Mouse (Mus musculus) CD4-positive, CD25-positive, alpha-beta regulatory T cell (primary cell): Measurements from ENCODE around the gene Gm10283. TPM values are rescaled to one million over a fixed set of nuclear protein-coding genes. Genes with fewer than 3 reads are reported as not detected.

ENCODE experiments used
- polyA plus RNA-seq: library from polyadenylated mRNA; unstranded; fragments of 100-300 nt; shearing (Covaris generic); gene quantifications from one replicate; pipeline ENCODE4 v1.2.1, GENCODE M21; 2017

Gene Gm10283
- polyA plus RNA-seq = not detected

DNA sequence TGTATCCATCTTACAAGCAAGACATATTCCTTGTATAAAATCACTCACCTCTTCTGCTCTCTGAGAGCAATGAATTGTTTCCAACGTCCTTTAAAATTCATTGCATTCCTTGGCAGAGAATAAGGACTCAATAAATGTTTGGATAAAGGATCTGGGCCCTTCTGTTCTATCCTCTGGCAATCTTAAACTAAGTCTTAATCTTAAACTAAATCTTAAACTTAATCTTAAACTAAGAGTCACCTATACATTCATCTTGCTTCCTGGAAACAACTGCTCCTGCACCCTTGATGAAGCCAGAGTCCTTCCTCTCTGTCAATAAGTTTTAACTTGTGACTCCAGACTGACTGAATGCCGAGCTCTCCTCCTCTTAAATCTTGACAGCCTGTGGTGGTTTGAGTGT is at the start of gene Gm10283:
Gene Gm10283 (minus strand): TSS at position 101 of the 400 bp plus-strand sequence.

GRCm38 (mm10) chr8:60505653-60506521 is 2.9 kb upstream of the Gm10283 start, which contains the start of gene Aadat:
Gene Aadat (plus strand): TSS chr8:60505932.

Other genes starting within 250 kb of the Gm10283 start
- gene Aadat, start 2.7 kb upstream of the Gm10283 start, polyA plus RNA-seq = not detected
- 0.06 TPM for gene Mfap3l, start 129.6 kb upstream of the Gm10283 start, polyA plus RNA-seq